Mouse (Mus musculus): ENCODE data around the gene Stag1. TPM values are rescaled to one million over a fixed set of nuclear protein-coding genes. Genes with fewer than 3 reads are reported as not detected.

Stag1 gene
- polyA plus RNA-seq, 1 experiment from 2014 or later: 61.0 TPM

GRCm38 (mm10) chr9:100573942-100574341 lies 23.7 kb upstream of the Stag1 start:
- Histone ChIP-seq H3K9me3 (no peaks in the 10 kb centered on the region), H3K36me3 (no peaks in the 10 kb centered on the region), H3K9ac (replicated peaks) (no peak overlapping the region), H3K4me1 (replicated peaks) (peaks cover 9% of the 10 kb centered on the region; the same call in 1 of the 2 replicates), H3K4me2 (no peak overlapping the region), H3K27me3 (peaks cover 32% of the 10 kb centered on the region), H3K4me3 (replicated peaks) (no peak overlapping the region), H3K27ac (no peak overlapping the region)
- ATAC-seq (ENCODE audit: insufficient number of reproducible peaks, insufficient read depth, low FRiP score, low TSS enrichment, low read depth): no peak
- WGBS: 65% methylated on average over 5 of the region's 5 CpGs

- Histone ChIP-seq H3K27ac (no peak overlapping the region), H3K36me3 (no peaks in the 10 kb centered on the region), H3K4me1 (replicated peaks) (peaks cover 14% of the 10 kb centered on the region), H3K9me3 (no peaks in the 10 kb centered on the region), H3K4me3 (replicated peaks) (no peak overlapping the region), H3K27me3 (no peaks in the 10 kb centered on the region), H3K9ac (replicated peaks) (no peak overlapping the region), H3K4me2 (no peak overlapping the region)
- 79% methylated on average over 20 of the region's 20 CpGs for WGBS
- no peak for ATAC-seq (ENCODE audit: insufficient number of reproducible peaks, insufficient read depth, low FRiP score, low TSS enrichment, low read depth)
These were observed 17.3 kb upstream of the Stag1 start for GRCm38 (mm10) chr9:100580196-100580740.

GRCm38 (mm10) chr9:100581543-100582492 lies 15.8 kb upstream of the Stag1 start:
- 38% methylated on average over 13 of the region's 13 CpGs for WGBS

GRCm38 (mm10) chr9:100582883-100583575 lies 14.6 kb upstream of the Stag1 start:
- no peaks in the 10 kb centered on the region for H3K9me3 ChIP-seq
- no peak overlapping the region for H3K4me3 ChIP-seq (replicated peaks)
- H3K9ac ChIP-seq (replicated peaks): no peak overlapping the region
- H3K4me1 ChIP-seq (replicated peaks): peaks cover 14% of the 10 kb centered on the region
- H3K27me3 ChIP-seq: no peaks in the 10 kb centered on the region
- ATAC-seq (ENCODE audit: insufficient number of reproducible peaks, insufficient read depth, low FRiP score, low TSS enrichment, low read depth): no peak
- WGBS: 77% methylated on average over 13 of the region's 13 CpGs
- no peak overlapping the region for H3K4me2 ChIP-seq
- H3K27ac ChIP-seq: no peak overlapping the region
- no peaks in the 10 kb centered on the region for H3K36me3 ChIP-seq

More at GRCm38 (mm10) chr9:100581543-100582492, 15.8 kb upstream of the Stag1 start:
- Histone ChIP-seq H3K27me3 (no peaks in the 10 kb centered on the region), H3K4me3 (replicated peaks) (no peak overlapping the region), H3K9me3 (no peaks in the 10 kb centered on the region), H3K4me2 (no peak overlapping the region), H3K9ac (replicated peaks) (no peak overlapping the region), H3K4me1 (replicated peaks) (peaks cover 14% of the 10 kb centered on the region), H3K36me3 (no peaks in the 10 kb centered on the region), H3K27ac (peak overlapping the region; percentile 50; the same call in 1 of the 2 replicates)
- peak; percentile 70; the same call in 1 of the 2 replicates for ATAC-seq (ENCODE audit: insufficient number of reproducible peaks, insufficient read depth, low FRiP score, low TSS enrichment, low read depth)

- H3K9ac ChIP-seq (replicated peaks): no peak overlapping the region
- WGBS: 89% methylated on average over 4 of the region's 4 CpGs
- H3K27me3 ChIP-seq: no peaks in the 10 kb centered on the region
- no peaks in the 10 kb centered on the region for H3K36me3 ChIP-seq
- H3K9me3 ChIP-seq: no peaks in the 10 kb centered on the region
- H3K27ac ChIP-seq: no peak overlapping the region
- peaks cover 14% of the 10 kb centered on the region for H3K4me1 ChIP-seq (replicated peaks)
- H3K4me3 ChIP-seq (replicated peaks): no peak overlapping the region
- H3K4me2 ChIP-seq: no peak overlapping the region
- ATAC-seq (ENCODE audit: insufficient number of reproducible peaks, insufficient read depth, low FRiP score, low TSS enrichment, low read depth): no peak
These were observed 13.6 kb upstream of the Stag1 start for GRCm38 (mm10) chr9:100584031-100584430.

GRCm38 (mm10) chr9:100590462-100590861 lies 7.1 kb upstream of the Stag1 start:
- no peaks in the 10 kb centered on the region for H3K27me3 ChIP-seq
- H3K9ac ChIP-seq (replicated peaks): no peak overlapping the region
- H3K27ac ChIP-seq: no peak overlapping the region
- no peaks in the 10 kb centered on the region for H3K4me1 ChIP-seq (replicated peaks)
- no peak for ATAC-seq (ENCODE audit: insufficient number of reproducible peaks, insufficient read depth, low FRiP score, low TSS enrichment, low read depth)
- H3K4me2 ChIP-seq: no peak overlapping the region
- no peak overlapping the region for H3K4me3 ChIP-seq (replicated peaks)
- no peaks in the 10 kb centered on the region for H3K9me3 ChIP-seq
- no peaks in the 10 kb centered on the region for H3K36me3 ChIP-seq
- WGBS: 66% methylated on average over 4 of the region's 4 CpGs

- 0 out of 2 replicates have a peak, but pooled peaks cover 2% of the 10 kb centered on the region for H3K4me1 ChIP-seq (replicated peaks)
- no peak overlapping the region for H3K27ac ChIP-seq
- no peak overlapping the region for H3K4me3 ChIP-seq (replicated peaks)
- no peak overlapping the region for H3K9ac ChIP-seq (replicated peaks)
- no peak overlapping the region for H3K4me2 ChIP-seq
- 88% methylated on average over 8 of the region's 8 CpGs for WGBS
- ATAC-seq (ENCODE audit: insufficient number of reproducible peaks, insufficient read depth, low FRiP score, low TSS enrichment, low read depth): no peak
- H3K9me3 ChIP-seq: no peaks in the 10 kb centered on the region
- H3K27me3 ChIP-seq: no peaks in the 10 kb centered on the region
- no peaks in the 10 kb centered on the region for H3K36me3 ChIP-seq
These were observed 1.3 kb upstream of the Stag1 start for GRCm38 (mm10) chr9:100596317-100596716.

GRCm38 (mm10) chr9:100599761-100600328 lies 2.2 kb downstream of the Stag1 start:
- no peak overlapping the region for H3K4me2 ChIP-seq
- H3K27me3 ChIP-seq: no peaks in the 10 kb centered on the region
- 75% methylated on average over 3 of the region's 3 CpGs for WGBS
- ATAC-seq (ENCODE audit: insufficient number of reproducible peaks, insufficient read depth, low FRiP score, low TSS enrichment, low read depth): no peak
- 0 out of 2 replicates have a peak, but pooled peaks cover 2% of the 10 kb centered on the region for H3K4me1 ChIP-seq (replicated peaks)
- H3K9me3 ChIP-seq: no peaks in the 10 kb centered on the region
- H3K9ac ChIP-seq (replicated peaks): no peak overlapping the region
- no peak overlapping the region for H3K27ac ChIP-seq
- H3K4me3 ChIP-seq (replicated peaks): no peak overlapping the region
- H3K36me3 ChIP-seq: no peaks in the 10 kb centered on the region

- Histone ChIP-seq H3K27ac (no peak overlapping the region), H3K4me2 (no peak overlapping the region), H3K9ac (replicated peaks) (no peak overlapping the region), H3K27me3 (no peaks in the 10 kb centered on the region), H3K4me3 (replicated peaks) (no peak overlapping the region), H3K9me3 (no peaks in the 10 kb centered on the region), H3K36me3 (no peaks in the 10 kb centered on the region), H3K4me1 (replicated peaks) (0 out of 2 replicates have a peak, but pooled peaks cover 6% of the 10 kb centered on the region)
- WGBS: 90% methylated on average over 1 of the region's 1 CpGs
- no peak for ATAC-seq (ENCODE audit: insufficient number of reproducible peaks, insufficient read depth, low FRiP score, low TSS enrichment, low read depth)
These were observed 4.5 kb downstream of the Stag1 start for GRCm38 (mm10) chr9:100602130-100602529.

GRCm38 (mm10) chr9:100603156-100603555 lies 5.6 kb downstream of the Stag1 start:
- H3K9ac ChIP-seq (replicated peaks): no peak overlapping the region
- H3K27me3 ChIP-seq: no peaks in the 10 kb centered on the region
- WGBS: 71% methylated on average over 5 of the region's 5 CpGs
- no peak overlapping the region for H3K4me2 ChIP-seq
- H3K36me3 ChIP-seq: no peaks in the 10 kb centered on the region
- H3K4me3 ChIP-seq (replicated peaks): no peak overlapping the region
- no peak for ATAC-seq (ENCODE audit: insufficient number of reproducible peaks, insufficient read depth, low FRiP score, low TSS enrichment, low read depth)
- no peak overlapping the region for H3K27ac ChIP-seq
- H3K4me1 ChIP-seq (replicated peaks): 0 out of 2 replicates have a peak, but pooled peaks cover 6% of the 10 kb centered on the region
- H3K9me3 ChIP-seq: no peaks in the 10 kb centered on the region

GRCm38 (mm10) chr9:100605522-100605921 lies 7.9 kb downstream of the Stag1 start:
- 83% methylated on average over 1 of the region's 1 CpGs for WGBS
- H3K4me3 ChIP-seq (replicated peaks): no peak overlapping the region
- H3K36me3 ChIP-seq: no peaks in the 10 kb centered on the region
- H3K27me3 ChIP-seq: no peaks in the 10 kb centered on the region
- H3K9me3 ChIP-seq: no peaks in the 10 kb centered on the region
- 0 out of 2 replicates have a peak, but pooled peaks cover 4% of the 10 kb centered on the region for H3K4me1 ChIP-seq (replicated peaks)
- H3K27ac ChIP-seq: no peak overlapping the region
- no peak for ATAC-seq (ENCODE audit: insufficient number of reproducible peaks, insufficient read depth, low FRiP score, low TSS enrichment, low read depth)
- no peak overlapping the region for H3K9ac ChIP-seq (replicated peaks)
- no peak overlapping the region for H3K4me2 ChIP-seq

Data from limb, embryonic 12.5 days (tissue).